Mouse (Mus musculus) liver, embryonic 14.5 days (tissue): ENCODE data around the gene Gck.

Source experiments
- CTCF ChIP-seq: IDR thresholded peaks from 2 replicates; pipeline ENCODE4 v1.5.1; 2016; ENCODE audit warnings: antibody characterized with exemption, low read depth, control low read depth
- EP300 ChIP-seq: IDR thresholded peaks from 2 replicates; pipeline ENCODE4 v1.6.1; 2016; ENCODE audit warnings: antibody characterized with exemption, low read depth

DNA sequence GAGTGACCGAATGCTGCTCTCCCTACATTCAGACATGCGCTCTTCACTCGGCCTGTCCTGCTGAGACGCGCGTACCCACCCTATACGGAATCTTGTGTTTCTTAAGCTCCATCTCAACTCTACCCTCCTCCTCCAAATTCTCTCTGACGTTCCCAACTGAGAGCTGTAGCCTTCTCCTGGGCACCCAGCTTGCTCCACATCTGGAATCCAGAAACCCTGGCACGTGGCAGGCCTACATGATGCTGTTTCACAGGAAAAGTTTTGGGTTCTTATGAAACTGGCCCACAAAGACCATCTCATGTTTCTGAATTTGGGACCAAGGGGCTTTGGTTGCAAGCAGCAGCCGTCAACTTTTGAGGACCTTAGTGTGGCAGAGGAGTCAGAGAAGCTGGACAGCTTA is 50.6 kb downstream of the Gck start:
- TF ChIP-seq CTCF: no peak
- TF ChIP-seq EP300: no peak
